Mouse (Mus musculus): Measurements from ENCODE around the gene Mta2. TPM values are rescaled to one million over a fixed set of nuclear protein-coding genes. Genes with fewer than 3 reads are reported as not detected.

Gene Mta2
- 100 to 1,000 TPM; 206 to 212 TPM for total RNA-seq (2023)

DNA sequence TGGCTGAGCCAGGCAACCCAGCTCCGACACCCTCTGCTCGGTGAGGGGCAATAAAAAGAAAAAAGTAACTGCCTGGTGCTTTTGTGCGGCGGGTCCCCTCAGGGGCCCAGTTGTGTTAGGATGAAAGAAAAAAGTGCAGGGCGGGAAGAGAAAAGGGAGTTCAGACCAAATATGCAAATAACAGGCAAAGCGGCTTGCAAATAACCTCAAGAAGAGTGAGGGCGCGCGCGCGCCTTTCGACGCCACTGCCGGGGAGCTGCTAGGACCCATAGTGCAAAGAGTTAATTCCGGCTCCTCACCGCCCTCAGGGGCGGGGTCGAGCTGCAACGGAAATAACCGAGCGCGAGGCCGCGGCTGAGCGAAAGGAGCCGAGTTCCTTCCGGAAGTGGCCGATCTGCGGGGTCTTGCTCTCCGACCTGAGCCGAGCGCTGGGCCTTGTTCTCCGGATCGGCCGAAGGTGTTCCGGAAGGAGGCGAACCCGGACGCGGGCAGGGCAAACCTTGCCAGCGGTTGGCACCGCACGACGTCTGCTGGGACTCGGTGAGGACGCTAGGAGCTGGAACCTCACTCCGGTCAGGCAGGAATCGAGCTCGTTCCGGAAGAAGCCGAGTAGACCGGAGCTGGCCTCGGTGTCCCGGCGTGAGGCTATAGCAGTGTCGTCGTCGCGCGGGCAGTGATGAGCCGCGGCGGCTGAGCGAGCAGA lies at the start of gene Mta2:
Gene Mta2 (plus strand): TSS at position 361 of the 703 bp plus-strand sequence.

DNA sequence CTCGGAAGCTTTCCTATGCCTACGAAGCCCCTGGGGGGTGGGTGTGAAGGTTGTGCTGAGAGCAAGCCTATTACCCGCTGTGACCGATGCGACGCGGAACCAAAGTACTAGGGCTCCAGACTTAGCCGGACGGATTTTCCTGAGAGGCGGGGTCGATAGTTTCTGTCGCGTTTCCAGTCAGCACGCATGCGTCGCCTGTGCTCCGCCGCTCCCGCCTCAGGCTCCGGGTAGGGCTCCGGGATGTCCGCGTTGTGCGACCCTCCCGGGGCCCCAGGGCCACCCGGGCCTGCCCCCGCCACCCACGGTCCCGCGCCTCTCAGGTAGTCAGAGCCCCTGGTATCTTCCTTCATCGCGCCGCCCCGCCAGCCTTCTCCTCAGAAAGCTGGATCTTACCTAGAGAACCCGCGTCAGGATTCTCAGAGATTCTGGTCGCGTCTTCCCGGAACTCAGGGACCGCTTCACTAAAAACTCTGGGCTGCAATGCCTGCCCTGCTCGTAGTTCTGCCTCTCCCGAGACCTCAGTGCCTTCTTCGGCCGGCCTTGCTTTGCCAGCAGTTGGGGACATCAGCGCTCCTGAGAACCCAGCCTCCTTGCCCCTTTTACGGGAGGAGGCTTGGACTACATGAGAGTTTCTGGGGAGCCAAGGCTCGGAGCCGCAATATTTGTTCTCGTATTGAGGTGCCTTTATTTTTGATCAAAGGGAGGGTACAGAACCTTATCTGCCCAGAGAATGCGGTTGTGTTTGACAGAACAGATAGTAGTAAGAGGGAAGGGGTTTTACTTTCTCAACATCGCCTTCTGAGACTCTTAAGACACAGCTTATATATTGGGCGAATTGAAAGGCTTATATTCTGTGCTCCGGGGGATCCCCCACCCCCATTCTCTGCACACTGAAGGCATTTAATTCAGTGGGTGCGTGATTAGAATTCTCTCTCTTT lies 48.6 kb upstream of the Mta2 start, which contains the start of gene Ints5:
Gene Ints5 (plus strand): TSS at position 177 of the 938 bp plus-strand sequence.

DNA sequence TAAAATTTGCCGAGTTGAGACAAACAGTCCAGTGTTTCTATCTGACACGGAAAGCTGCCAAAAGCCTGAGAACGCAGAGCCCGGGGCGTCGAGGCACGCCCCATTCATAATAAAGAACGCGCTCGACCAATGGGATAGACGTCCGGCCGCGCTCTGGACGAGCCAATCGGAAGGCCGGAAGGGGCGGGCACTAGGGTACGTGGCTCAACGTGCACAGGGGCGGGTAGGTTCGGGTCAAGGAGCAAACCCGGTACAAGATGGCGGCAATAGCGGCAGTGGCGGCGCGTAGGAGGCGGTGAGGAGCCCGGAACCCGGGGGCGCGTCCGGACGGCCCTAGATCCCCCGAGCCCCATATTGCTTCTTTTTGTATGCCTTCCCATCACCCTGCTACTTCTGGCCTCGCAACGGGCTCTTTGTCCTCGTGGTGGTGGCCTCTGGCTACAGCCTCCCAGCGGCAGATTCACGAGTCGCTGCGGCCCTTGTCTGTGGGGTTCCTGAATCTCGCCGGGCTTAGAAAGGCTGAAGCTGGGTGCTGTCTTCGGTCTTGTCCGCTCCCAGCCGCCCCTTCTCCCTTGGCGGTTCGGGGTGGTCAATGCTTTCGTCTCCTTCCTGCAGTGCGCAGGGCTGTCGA lies 43.7 kb upstream of the Mta2 start, which contains the start of gene Ganab:
Gene Ganab (plus strand): TSS at position 207 of the 631 bp plus-strand sequence.

DNA sequence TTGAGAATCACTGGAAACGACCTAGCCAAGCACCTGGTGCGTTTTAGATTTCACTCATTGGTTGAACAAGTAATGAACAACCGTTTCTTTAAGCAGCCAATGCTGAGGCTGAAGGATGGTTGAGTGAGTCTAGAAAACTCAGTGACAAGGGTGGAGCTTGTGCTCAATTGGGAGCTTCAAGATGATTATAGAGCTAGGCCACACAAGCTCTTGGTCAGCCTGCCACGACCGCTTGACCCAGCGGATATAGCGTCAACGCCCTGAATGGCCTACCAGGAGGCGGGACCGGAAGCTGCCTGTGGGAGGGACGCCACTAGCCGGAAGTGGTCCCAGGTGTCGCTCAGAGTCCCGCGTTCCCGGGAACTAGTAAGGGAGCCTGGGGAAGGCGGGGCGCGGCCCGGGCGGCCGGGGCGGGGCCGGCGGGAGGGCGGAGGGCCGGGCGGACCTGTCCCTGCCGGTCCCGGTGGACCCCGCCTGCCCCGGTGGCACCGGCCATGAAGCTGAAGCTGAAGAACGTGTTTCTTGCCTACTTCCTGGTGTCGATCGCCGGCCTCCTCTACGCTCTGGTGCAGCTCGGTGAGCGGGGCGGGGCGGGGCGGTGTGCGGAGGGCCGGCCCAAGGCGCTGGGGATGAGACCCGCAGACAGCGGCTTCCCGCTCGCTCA lies 21.5 kb upstream of the Mta2 start, which contains the start of gene B3gat3:
Gene B3gat3 (plus strand): TSS at position 302 of the 664 bp plus-strand sequence.

DNA sequence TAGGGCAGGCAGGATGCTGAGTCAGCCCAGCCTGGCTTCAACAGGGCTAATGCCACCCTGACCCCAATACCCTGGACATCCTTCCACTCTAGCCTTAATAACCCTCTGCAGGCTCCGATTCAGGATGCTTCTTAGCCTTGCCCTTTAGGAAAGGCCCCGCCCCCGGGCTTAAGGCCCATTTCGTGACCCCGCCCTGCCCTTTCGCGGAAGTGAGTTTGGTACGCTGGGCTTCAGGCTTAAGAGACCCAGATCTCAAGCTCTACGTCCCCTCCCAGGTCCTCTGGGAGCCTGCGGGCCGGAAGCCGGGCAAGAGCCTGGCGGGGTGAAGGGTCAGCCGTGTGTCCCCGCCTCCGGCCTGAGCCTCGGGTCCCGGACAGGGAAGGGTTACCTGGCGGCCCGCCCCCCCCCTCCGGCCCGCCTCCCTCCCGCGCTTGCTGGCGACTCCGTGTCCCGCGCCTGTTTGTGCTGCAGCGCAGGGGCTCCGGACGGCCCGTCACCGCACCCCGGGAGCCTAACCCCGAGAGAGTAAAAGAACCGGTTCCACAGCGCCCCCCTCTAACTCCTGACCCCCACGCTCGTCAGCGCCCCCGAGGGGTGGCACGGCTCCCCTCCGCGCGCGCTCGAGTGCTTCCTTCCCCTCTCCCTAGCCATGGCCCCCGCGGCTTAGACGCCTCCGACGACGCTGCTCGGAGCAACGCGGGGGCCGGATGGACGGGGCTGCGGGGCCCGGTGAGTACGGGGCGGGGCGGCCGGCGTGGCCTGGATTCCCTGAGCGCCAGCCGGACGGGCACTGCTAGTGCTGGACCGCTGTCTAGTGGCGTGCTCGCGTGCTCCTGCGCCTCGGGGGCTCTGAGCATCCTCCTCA lies 12.2 kb upstream of the Mta2 start, which contains the start of the genes Rom1 and Eml3:
Gene Rom1 (minus strand): TSS at position 133 of the 865 bp plus-strand sequence.
Gene Eml3 (plus strand): TSS at position 329 of the 865 bp plus-strand sequence.

DNA sequence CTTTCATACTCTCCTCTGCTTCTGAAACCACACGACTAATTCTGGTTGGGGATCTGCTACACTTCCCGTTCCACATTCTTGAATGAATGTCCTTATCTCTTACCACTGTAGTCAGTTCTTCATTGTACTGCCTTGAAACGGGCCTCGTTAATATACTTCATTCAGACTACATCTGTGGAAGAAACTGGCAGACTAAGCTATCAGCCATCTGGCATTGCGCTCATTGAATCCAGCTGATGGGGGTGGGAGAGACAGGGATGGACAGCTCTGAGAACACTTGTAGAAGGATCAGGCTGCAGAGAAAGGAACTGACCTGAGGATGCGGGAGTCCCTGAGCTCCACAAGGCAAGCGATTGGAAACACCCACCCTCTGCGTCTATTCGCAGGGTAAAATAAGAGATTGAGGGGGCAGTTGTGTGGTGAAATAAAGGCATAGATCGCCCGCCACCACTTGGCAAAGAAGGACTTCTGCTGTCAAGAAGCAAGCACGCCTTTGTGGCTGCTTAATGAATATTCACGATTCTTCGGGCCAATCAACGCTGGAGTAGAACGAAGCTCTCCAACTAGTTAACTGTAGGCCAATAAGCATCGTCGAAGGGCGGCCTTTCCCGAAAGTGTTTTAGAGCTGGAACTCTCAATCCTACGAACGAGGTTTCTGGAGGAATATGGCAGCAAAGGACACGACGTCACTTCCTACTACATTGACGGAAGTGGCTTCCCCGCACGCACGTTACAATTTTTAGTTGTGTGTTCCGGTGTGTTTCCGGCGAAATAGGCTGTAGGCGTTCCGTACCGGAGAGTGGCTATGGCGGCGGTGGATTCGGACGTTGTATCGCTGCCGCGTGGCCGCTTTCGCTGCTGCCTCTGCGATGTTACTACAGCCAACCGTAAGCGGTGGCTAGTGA lies 11.7 kb downstream of the Mta2 start, which contains the start of gene Tut1:
Gene Tut1 (plus strand): TSS at position 713 of the 905 bp plus-strand sequence.

DNA sequence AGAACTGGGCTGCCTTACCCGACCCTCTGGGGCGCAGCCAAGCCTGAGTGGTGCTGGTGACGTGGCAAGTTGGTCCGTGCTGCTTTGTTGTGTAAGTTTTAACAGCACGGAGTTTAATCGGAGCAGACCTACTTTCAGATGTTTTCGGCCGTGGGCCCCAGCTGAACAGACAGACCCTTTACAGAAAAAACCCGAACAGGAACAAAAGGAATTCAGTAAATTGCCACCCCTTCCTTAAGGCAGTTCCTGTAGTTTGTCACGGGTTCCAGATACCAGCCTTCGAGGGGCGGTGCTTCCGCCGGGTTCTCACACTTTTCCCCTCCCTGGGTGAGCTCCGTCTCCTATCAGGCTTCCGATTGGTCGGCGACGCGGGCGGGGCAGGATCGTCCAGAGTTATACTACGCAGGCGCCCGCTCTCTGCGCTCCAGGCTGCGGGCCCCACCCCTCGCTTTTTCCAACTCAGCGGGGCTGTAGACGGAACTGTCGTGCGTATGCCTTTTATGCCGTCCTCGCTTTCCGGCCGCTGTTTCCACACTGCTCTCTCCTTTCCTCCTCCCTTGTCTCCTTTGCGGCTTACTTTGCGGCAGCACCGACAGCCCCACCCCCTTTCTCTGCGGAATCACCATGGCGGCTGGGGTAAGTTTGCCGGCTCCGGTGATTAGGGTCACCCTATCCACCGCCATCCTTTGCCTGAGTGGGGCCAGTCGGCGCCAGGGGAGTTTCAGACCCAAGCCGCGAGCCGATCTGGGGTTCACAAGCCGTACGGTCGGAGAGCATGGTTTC lies 25.1 kb downstream of the Mta2 start, which contains the start of gene Eef1g:
Gene Eef1g (plus strand): TSS at position 452 of the 783 bp plus-strand sequence.

DNA sequence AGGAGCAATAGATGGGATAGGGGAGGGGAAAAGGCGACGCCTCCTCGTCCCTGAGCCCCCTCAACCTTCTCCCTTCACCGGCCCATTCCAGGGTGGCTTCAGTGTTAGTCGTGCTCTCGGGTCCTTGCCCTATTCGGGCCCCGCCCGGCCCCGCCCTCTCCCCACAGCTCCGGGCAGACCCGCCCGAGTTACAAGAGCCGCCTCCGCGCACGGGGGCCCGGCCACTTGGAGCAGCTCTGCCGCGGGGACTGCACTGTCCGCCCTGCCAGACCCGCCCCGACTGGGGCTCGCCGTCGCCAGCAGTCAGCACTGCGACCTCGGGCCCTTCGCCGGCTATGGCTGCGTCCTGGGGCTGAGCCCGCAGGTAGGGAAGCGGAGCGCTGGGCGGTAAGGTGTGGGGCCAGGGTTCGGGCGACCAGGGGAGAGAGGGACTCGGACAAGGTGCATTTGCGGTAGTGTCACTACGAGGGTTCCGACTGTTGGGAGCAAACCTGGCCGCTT lies 47.4 kb downstream of the Mta2 start, which contains the start of gene Ahnak:
Gene Ahnak (plus strand): TSS at position 219 of the 501 bp plus-strand sequence.

Other genes starting within 250 kb of the Mta2 start
- gene Slc3a2, start 218.5 kb upstream of the Mta2 start, total RNA-seq (2023): 100 to 1,000 TPM; 186 to 208 TPM
- 10 to 100 TPM; 87.5 to 97.1 TPM for gene Wdr74, start 206.0 kb upstream of the Mta2 start, total RNA-seq (2023)
- 10 to 100 TPM; 11.8 to 13.2 TPM for gene 1700092M07Rik, start 201.2 kb upstream of the Mta2 start, total RNA-seq (2023)
- 100 to 1,000 TPM; 226 to 241 TPM for gene Stx5a, start 200.5 kb upstream of the Mta2 start, total RNA-seq (2023)
- gene Nxf1, start 184.8 kb upstream of the Mta2 start, total RNA-seq (2023): 100 to 1,000 TPM; 459 to 471 TPM
- 10 to 100 TPM; 46.9 to 48.0 TPM for gene Tmem223, start 170.9 kb upstream of the Mta2 start, total RNA-seq (2023)
- gene Tmem179b, start 167.4 kb upstream of the Mta2 start, total RNA-seq (2023): 10 to 100 TPM; 66.4 to 71.6 TPM
- gene Taf6l, start 155.5 kb upstream of the Mta2 start, total RNA-seq (2023): 10 to 100 TPM; 13.8 to 17.4 TPM
- 10 to 100 TPM; 60.3 to 66.7 TPM for gene Polr2g, start 143.3 kb upstream of the Mta2 start, total RNA-seq (2023)
- 1 to 10 TPM in 1 of 2 experiments, under 1 TPM in 1; 0.99 to 1.1 TPM for gene Zbtb3, start 139.3 kb upstream of the Mta2 start, total RNA-seq (2023)
- gene Ttc9c, start 122.5 kb upstream of the Mta2 start, total RNA-seq (2023): 10 to 100 TPM; 30.4 to 30.6 TPM
- 100 to 1,000 TPM; 105 to 110 TPM for gene Hnrnpul2, start 121.9 kb upstream of the Mta2 start, total RNA-seq (2023)
- gene AC129217.1, start 112.1 kb upstream of the Mta2 start, total RNA-seq (2023): 10 to 100 TPM in 1 of 2 experiments, 1 to 10 TPM in 1; 2.4 to 17.5 TPM
- 10 to 100 TPM; 39.2 to 44.0 TPM for gene Bscl2, start 104.4 kb upstream of the Mta2 start, total RNA-seq (2023)
- not detected for gene Gng3, start 102.7 kb upstream of the Mta2 start, total RNA-seq (2023)
- gene Lrrn4cl, start 91.1 kb upstream of the Mta2 start, total RNA-seq (2023): 1 to 10 TPM in 1 of 2 experiments, under 1 TPM in 1; 0.96 to 1.5 TPM
- 100 to 1,000 TPM; 115 to 121 TPM for gene Ubxn1, start 70.4 kb upstream of the Mta2 start, total RNA-seq (2023)
- gene Uqcc3, start 61.0 kb upstream of the Mta2 start, total RNA-seq (2023): 10 to 100 TPM; 33.0 to 39.5 TPM
- 10 to 100 TPM; 13.4 to 24.7 TPM for gene Lbhd1, start 58.1 kb upstream of the Mta2 start, total RNA-seq (2023)
- not detected for gene Gm49403, start 57.9 kb upstream of the Mta2 start, total RNA-seq (2023)
- gene 1810009A15Rik, start 53.0 kb upstream of the Mta2 start, total RNA-seq (2023): 10 to 100 TPM; 20.3 to 25.8 TPM
- 1 to 10 TPM; 1.9 to 4.8 TPM for gene Gm49416, start 52.9 kb upstream of the Mta2 start, total RNA-seq (2023)
- 10 to 100 TPM; 23.9 to 26.9 TPM for gene Ints5, start 48.9 kb upstream of the Mta2 start, total RNA-seq (2023)
- 100 to 1,000 TPM; 161 to 162 TPM for gene Ganab, start 43.8 kb upstream of the Mta2 start, total RNA-seq (2023)
- 10 to 100 TPM; 57.0 to 61.4 TPM for gene B3gat3, start 21.5 kb upstream of the Mta2 start, total RNA-seq (2023)
- 1 to 10 TPM; 5.8 to 6.1 TPM for gene Rom1, start 12.5 kb upstream of the Mta2 start, total RNA-seq (2023)
- 10 to 100 TPM; 91.2 to 97.8 TPM for gene Eml3, start 12.3 kb upstream of the Mta2 start, total RNA-seq (2023)
- 10 to 100 TPM; 31.6 to 34.9 TPM for gene Tut1, start 12.0 kb downstream of the Mta2 start, total RNA-seq (2023)
- gene Eef1g, start 25.2 kb downstream of the Mta2 start, total RNA-seq (2023): 100 to 1,000 TPM; 615 to 678 TPM
- 100 to 1,000 TPM; 113 to 135 TPM for gene Ahnak, start 47.4 kb downstream of the Mta2 start, total RNA-seq (2023)
- gene Scgb1a1, start 146.1 kb downstream of the Mta2 start, total RNA-seq (2023): not detected
- 10 to 100 TPM; 12.4 to 13.2 TPM for gene Asrgl1, start 193.8 kb downstream of the Mta2 start, total RNA-seq (2023)